Mouse (Mus musculus): ENCODE measurements around the gene Clpx. TPM values are rescaled to one million over a fixed set of nuclear protein-coding genes. Genes with fewer than 3 reads are reported as not detected.
"Not testable (repeated sequence)": the region's sequence is repeated elsewhere in the genome, so short reads cannot be mapped to it uniquely, and the experiment has no call there.

Gene Clpx
- polyA plus RNA-seq, 1 experiment from 2014 or later, result 49.7 TPM

DNA sequence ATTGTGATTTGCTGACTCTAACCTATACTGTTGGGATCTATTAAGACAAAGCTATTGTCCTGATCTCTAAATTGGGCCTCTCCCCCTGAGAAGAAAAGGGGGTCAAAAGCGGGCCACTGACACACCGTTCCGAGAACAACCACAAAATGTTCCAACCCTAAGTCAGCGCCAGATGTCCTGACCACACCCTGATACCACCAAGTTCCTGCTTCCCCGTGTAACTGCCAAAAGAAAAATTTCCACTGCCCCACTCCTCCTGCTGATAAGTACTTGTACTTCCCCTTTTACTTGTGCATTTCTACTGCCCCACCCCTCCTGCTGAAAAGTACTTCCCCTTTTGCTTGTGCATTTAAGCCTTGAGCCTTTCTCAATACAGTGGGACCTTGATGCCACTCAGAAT, 5.8 kb upstream of the Clpx start:
- H3K27me3 ChIP-seq (replicated peaks; ENCODE audit: control insufficient read depth, insufficient read depth, low read length); H3K36me3 ChIP-seq (ENCODE audit: control insufficient read depth, insufficient read depth, low read length); ATAC-seq; H3K4me3 ChIP-seq (ENCODE audit: low read length); H3K4me1 ChIP-seq (ENCODE audit: control insufficient read depth, insufficient read depth, low read length); H3K9me3 ChIP-seq (ENCODE audit: control insufficient read depth, low read length); H3K9ac ChIP-seq (ENCODE audit: low read depth, low read length); H3K4me2 ChIP-seq (ENCODE audit: low read depth, low read length); H3K27ac ChIP-seq (ENCODE audit: low read length): not testable (repeated sequence)
- WGBS, result 81% methylated on average over 5 of the region's 5 CpGs

DNA sequence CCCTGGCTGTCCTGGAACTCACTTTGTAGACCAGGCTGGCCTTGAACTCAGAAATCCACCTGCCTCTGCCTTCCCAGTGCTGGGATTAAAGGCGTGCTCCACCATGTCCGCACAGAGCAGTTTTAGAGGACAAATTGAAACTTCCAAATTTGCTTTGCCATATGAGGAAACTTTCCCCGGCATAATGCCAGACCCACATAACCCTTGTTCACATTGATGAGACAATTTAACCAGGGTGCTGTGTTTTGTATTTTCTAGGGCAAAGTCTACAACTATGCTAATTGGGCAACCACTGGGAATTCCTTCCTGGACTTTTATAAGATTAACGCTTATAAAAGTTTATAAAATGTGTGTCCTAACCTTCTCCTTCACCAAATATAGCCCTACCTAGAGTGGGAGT, 4.1 kb upstream of the Clpx start:
- Histone ChIP-seq H3K4me1 (ENCODE audit: control insufficient read depth, insufficient read depth, low read length) (0 out of 2 replicates have a peak, but pooled peaks cover 4% of the 10 kb centered on the region), H3K9me3 (ENCODE audit: control insufficient read depth, low read length) (no peaks in the 10 kb centered on the region), H3K4me3 (ENCODE audit: low read length) (no peak overlapping the region), H3K36me3 (ENCODE audit: control insufficient read depth, insufficient read depth, low read length) (no peaks in the 10 kb centered on the region), H3K27me3 (replicated peaks; ENCODE audit: control insufficient read depth, insufficient read depth, low read length) (no peaks in the 10 kb centered on the region), H3K27ac (ENCODE audit: low read length) (no peak overlapping the region), H3K9ac (ENCODE audit: low read depth, low read length) (no peak overlapping the region), H3K4me2 (ENCODE audit: low read depth, low read length) (no peak overlapping the region)
- no peak for ATAC-seq
- 89% methylated on average over 4 of the region's 4 CpGs for WGBS

DNA sequence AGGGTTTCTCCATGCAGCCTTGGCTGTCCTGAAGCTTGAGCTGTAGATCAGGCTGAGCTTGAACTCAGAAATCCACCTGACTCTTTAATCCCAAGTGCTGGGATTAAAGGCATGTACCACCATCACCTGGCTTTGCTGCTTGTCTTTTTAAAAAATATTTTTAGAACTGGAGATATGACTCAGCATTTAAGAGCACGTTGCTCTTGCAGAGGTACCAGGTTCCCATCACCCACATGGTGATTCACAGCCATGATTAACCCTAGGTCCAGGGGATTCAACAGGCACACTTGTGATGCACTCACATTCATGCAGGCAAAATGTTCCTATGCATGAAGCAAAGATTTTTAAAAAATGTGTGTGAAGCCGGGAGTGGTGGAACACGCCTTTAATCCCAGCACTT, 1.6 kb upstream of the Clpx start:
- Histone ChIP-seq H3K4me1 (ENCODE audit: control insufficient read depth, insufficient read depth, low read length) (0 out of 2 replicates have a peak, but pooled peaks cover 4% of the 10 kb centered on the region), H3K9me3 (ENCODE audit: control insufficient read depth, low read length) (no peaks in the 10 kb centered on the region), H3K36me3 (ENCODE audit: control insufficient read depth, insufficient read depth, low read length) (no peaks in the 10 kb centered on the region), H3K9ac (ENCODE audit: low read depth, low read length) (no peak overlapping the region), H3K4me2 (ENCODE audit: low read depth, low read length) (no peak overlapping the region), H3K27me3 (replicated peaks; ENCODE audit: control insufficient read depth, insufficient read depth, low read length) (no peaks in the 10 kb centered on the region), H3K4me3 (ENCODE audit: low read length) (no peak overlapping the region), H3K27ac (ENCODE audit: low read length) (no peak overlapping the region)
- ATAC-seq, result no peak
- WGBS, result 84% methylated on average over 3 of the region's 3 CpGs

DNA sequence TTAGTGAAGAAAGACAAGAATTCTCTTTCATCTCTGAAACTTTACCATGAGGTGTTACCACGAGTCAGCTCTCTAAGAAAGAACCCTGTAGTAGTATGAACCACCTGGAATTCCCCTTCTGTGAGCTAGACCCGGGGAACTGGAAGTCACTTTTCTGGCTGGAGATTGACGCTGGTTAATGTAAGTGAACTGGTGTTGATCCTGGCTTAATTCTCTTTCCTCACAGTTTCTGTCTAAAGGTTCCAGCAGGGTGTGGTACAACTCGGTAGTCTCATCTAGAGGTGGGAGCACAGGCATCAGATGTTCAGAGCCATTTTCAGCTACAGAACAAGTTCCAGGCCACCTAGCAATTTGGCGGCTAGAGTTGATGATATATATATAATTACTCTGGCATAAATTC, 941 bp upstream of the Clpx start:
- Histone ChIP-seq H3K4me2 (ENCODE audit: low read depth, low read length) (peak overlapping the region; percentile 65), H3K4me3 (ENCODE audit: low read length) (peak overlapping the region; percentile 77), H3K9ac (ENCODE audit: low read depth, low read length) (peak overlapping the region; percentile 73), H3K27me3 (replicated peaks; ENCODE audit: control insufficient read depth, insufficient read depth, low read length) (no peaks in the 10 kb centered on the region), H3K9me3 (ENCODE audit: control insufficient read depth, low read length) (no peaks in the 10 kb centered on the region), H3K27ac (ENCODE audit: low read length) (peak overlapping the region; percentile 83), H3K36me3 (ENCODE audit: control insufficient read depth, insufficient read depth, low read length) (no peaks in the 10 kb centered on the region), H3K4me1 (ENCODE audit: control insufficient read depth, insufficient read depth, low read length) (0 out of 2 replicates have a peak, but pooled peaks cover 4% of the 10 kb centered on the region)
- ATAC-seq, result no peak
- WGBS, result 19% methylated on average over 5 of the region's 5 CpGs

DNA sequence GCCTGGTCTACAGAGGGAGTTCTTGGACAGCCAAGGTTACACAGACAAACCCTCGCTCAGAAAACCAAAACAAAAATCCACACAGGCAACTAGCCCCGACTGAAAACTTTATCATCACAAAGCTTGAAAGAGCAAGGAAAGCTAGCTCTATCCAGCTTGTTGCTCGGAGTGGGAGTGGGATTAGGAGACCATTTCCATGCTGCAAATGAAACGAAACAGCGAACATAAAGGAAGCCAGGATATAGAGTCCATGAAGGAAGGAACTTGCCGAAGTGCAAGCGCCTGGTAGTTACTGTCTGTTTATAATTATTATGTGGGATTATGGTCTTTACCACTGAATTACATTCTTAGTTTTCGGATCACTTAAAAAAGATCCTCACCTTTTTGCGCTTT, 484 bp upstream of the Clpx start:
- no peaks in the 10 kb centered on the region for H3K9me3 ChIP-seq (ENCODE audit: control insufficient read depth, low read length)
- peak overlapping the region; percentile 73 for H3K9ac ChIP-seq (ENCODE audit: low read depth, low read length)
- under 1% methylated on average over 9 of the region's 9 CpGs for WGBS
- no peaks in the 10 kb centered on the region for H3K27me3 ChIP-seq (replicated peaks; ENCODE audit: control insufficient read depth, insufficient read depth, low read length)
- no peaks in the 10 kb centered on the region for H3K36me3 ChIP-seq (ENCODE audit: control insufficient read depth, insufficient read depth, low read length)
- peak overlapping the region; percentile 65 for H3K4me2 ChIP-seq (ENCODE audit: low read depth, low read length)
- peak; percentile 49; the same call in 1 of the 2 replicates for ATAC-seq
- peak overlapping the region; percentile 83 for H3K27ac ChIP-seq (ENCODE audit: low read length)
- H3K4me1 ChIP-seq (ENCODE audit: control insufficient read depth, insufficient read depth, low read length), result 0 out of 2 replicates have a peak, but pooled peaks cover 4% of the 10 kb centered on the region
- peak overlapping the region; percentile 77 for H3K4me3 ChIP-seq (ENCODE audit: low read length)

DNA sequence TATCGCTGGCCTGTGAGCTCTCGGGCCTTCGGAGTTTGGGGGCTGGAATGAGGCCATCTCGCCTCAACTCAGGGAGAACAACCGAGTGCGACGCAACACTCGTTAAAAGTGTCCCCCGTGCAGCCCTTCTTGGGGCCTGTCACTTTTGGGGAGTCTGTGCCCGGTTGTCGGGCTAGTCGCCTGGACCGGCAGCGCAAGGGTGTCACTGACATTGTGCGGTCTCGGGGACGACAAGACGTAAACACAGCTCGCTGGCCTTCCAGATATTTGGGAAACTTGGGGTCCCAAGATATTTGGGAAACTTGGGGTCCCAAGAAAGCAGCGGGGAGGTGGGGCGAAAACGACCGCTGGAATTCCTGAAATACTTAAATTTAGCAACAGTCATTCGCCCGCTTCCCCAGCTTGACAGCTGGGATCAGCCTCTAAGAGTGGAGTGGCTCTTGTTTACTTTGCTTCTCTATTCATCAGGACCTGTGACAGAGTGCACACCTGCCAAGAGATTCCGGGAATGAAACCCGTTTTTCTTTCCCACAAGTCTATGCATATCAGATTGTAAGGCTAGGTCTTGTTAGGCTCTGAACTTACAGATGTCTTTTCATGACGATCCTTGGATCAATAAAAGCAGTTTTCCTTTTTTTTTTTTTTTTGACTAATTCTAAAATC, 787 bp downstream of the Clpx start:
- under 1% methylated on average over 28 of the region's 28 CpGs for WGBS
- no peaks in the 10 kb centered on the region for H3K27me3 ChIP-seq (replicated peaks; ENCODE audit: control insufficient read depth, insufficient read depth, low read length)
- 0 out of 2 replicates have a peak, but pooled peaks cover 4% of the 10 kb centered on the region for H3K4me1 ChIP-seq (ENCODE audit: control insufficient read depth, insufficient read depth, low read length)
- peak overlapping the region; percentile 85 for H3K4me2 ChIP-seq (ENCODE audit: low read depth, low read length)
- no peaks in the 10 kb centered on the region for H3K36me3 ChIP-seq (ENCODE audit: control insufficient read depth, insufficient read depth, low read length)
- ATAC-seq, result peak; percentile 29
- peak overlapping the region; percentile 89 for H3K9ac ChIP-seq (ENCODE audit: low read depth, low read length)
- H3K4me3 ChIP-seq (ENCODE audit: low read length), result peak overlapping the region; percentile 77
- no peaks in the 10 kb centered on the region for H3K9me3 ChIP-seq (ENCODE audit: control insufficient read depth, low read length)
- peak overlapping the region; percentile 83 for H3K27ac ChIP-seq (ENCODE audit: low read length)

DNA sequence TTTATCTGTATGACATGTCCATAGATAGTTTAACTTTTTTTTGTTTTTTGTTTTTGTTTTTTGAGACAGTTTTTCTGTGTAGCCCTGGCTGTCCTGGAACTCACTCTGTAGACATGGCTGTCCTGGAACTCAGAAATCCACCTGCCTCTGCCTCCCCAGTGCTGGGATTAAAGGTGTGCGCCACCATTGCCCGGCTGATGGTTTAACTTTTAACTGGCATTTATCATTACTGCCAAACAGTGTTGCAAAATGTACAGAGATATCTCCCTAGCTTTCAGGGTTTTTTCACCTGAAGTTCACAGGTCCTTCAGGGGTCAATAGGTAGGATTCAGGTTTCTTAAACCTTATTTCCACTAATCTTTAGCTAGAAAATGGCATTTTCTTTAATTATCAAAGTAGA, 3.0 kb downstream of the Clpx start:
- Histone ChIP-seq H3K27me3 (replicated peaks; ENCODE audit: control insufficient read depth, insufficient read depth, low read length) (no peaks in the 10 kb centered on the region), H3K4me2 (ENCODE audit: low read depth, low read length) (no peak overlapping the region), H3K9ac (ENCODE audit: low read depth, low read length) (no peak overlapping the region), H3K4me3 (ENCODE audit: low read length) (no peak overlapping the region), H3K4me1 (ENCODE audit: control insufficient read depth, insufficient read depth, low read length) (0 out of 2 replicates have a peak, but pooled peaks cover 4% of the 10 kb centered on the region), H3K36me3 (ENCODE audit: control insufficient read depth, insufficient read depth, low read length) (no peaks in the 10 kb centered on the region; the same call in 1 of the 2 replicates), H3K27ac (ENCODE audit: low read length) (no peak overlapping the region), H3K9me3 (ENCODE audit: control insufficient read depth, low read length) (no peaks in the 10 kb centered on the region)
- ATAC-seq, result no peak
- WGBS, result 87% methylated on average over 2 of the region's 2 CpGs

DNA sequence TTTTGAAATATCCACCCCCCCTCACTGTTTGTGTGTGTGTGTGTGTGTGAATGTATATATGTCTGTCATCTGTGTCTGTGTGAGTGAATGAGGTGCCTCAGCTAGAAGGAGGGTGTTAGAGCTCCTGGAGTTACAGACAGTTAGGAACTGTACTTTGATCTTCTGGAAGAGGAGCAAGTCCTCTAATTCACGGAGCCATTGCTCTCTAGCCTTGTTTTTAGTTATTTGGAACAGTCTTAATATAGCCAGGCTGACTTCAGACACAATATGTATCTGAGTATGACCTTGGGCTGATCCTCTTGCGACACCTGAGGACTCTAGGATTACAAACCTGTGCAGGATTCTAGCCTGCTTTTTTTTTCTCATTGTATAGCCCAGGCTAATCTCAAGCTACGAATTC, 4.7 kb downstream of the Clpx start:
- H3K36me3 ChIP-seq (ENCODE audit: control insufficient read depth, insufficient read depth, low read length), result no peaks in the 10 kb centered on the region; the same call in 1 of the 2 replicates
- ATAC-seq, result no peak
- H3K9ac ChIP-seq (ENCODE audit: low read depth, low read length), result no peak overlapping the region
- 75% methylated on average over 3 of the region's 3 CpGs for WGBS
- no peaks in the 10 kb centered on the region for H3K4me1 ChIP-seq (ENCODE audit: control insufficient read depth, insufficient read depth, low read length)
- no peak overlapping the region for H3K27ac ChIP-seq (ENCODE audit: low read length)
- H3K9me3 ChIP-seq (ENCODE audit: control insufficient read depth, low read length), result no peaks in the 10 kb centered on the region
- no peaks in the 10 kb centered on the region for H3K27me3 ChIP-seq (replicated peaks; ENCODE audit: control insufficient read depth, insufficient read depth, low read length)
- no peak overlapping the region for H3K4me3 ChIP-seq (ENCODE audit: low read length)
- no peak overlapping the region for H3K4me2 ChIP-seq (ENCODE audit: low read depth, low read length)

DNA sequence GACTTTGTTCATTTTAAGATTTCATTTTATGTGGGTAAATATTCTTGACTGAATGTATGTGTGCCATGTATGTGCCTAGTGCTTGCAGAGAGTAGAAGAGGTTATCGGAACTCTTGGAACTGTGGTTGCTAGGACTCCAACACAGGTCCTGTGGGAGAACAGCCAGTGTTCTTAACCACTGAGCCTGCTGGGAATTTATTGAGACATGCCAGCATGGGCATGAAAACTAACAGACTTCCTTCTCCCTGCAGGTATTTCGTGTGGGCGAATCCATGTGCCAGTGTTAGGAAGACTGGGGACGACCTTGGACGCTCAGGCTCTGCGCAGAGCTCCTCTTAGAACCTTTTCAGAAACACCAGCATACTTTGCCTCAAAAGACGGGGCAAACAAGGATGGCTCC, 5.6 kb downstream of the Clpx start:
- no peak overlapping the region for H3K4me2 ChIP-seq (ENCODE audit: low read depth, low read length)
- H3K9ac ChIP-seq (ENCODE audit: low read depth, low read length), result no peak overlapping the region
- H3K27ac ChIP-seq (ENCODE audit: low read length), result no peak overlapping the region
- H3K27me3 ChIP-seq (replicated peaks; ENCODE audit: control insufficient read depth, insufficient read depth, low read length), result no peaks in the 10 kb centered on the region
- no peak overlapping the region for H3K4me3 ChIP-seq (ENCODE audit: low read length)
- no peaks in the 10 kb centered on the region for H3K9me3 ChIP-seq (ENCODE audit: control insufficient read depth, low read length)
- 95% methylated on average over 7 of the region's 7 CpGs for WGBS
- no peaks in the 10 kb centered on the region; the same call in 1 of the 2 replicates for H3K36me3 ChIP-seq (ENCODE audit: control insufficient read depth, insufficient read depth, low read length)
- no peak for ATAC-seq
- H3K4me1 ChIP-seq (ENCODE audit: control insufficient read depth, insufficient read depth, low read length), result no peaks in the 10 kb centered on the region
